Mouse (Mus musculus) brain, adult 2 months (tissue): ENCODE measurements around the gene Atp6v0b.

ENCODE experiments used
- DNase-seq: peaks from one replicate; pipeline ENCODE4 v3.0.0; 2011; ENCODE audit warnings: low read depth, low spot score

The Atp6v0b gene

GRCm38 (mm10) chr4:117836204-117836767, 50.8 kb downstream of the Atp6v0b start:
- peak; percentile 91 for DNase-seq

GRCm38 (mm10) chr4:117835531-117836111, 51.5 kb downstream of the Atp6v0b start:
- DNase-seq, result peak; percentile 85

GRCm38 (mm10) chr4:117834845-117835530, 52.1 kb downstream of the Atp6v0b start:
- peak; percentile 77 for DNase-seq

- DNase-seq, result no peak
Observed at GRCm38 (mm10) chr4:117834457-117834844, 52.7 kb downstream of the Atp6v0b start, which contains the start of gene Slc6a9. TSS of gene Slc6a9 (plus strand) at chr4:117834506.
